Mouse (Mus musculus) retina, embryonic 14.5 days (tissue): ENCODE data around the gene Kank3.

Experiments
- DNase-seq: peaks from one replicate; pipeline ENCODE4 v3.0.0-alpha.2; 2015; ENCODE audit warnings: low spot score

Gene Kank3

GRCm38 (mm10) chr17:33810334-33811141 lies at the start of gene Kank3:
Gene Kank3 (plus strand): TSS chr17:33810519.
- peak; percentile 96 for DNase-seq

- no peak for DNase-seq
These were observed 43.9 kb upstream of the Kank3 start for GRCm38 (mm10) chr17:33766389-33766788.

GRCm38 (mm10) chr17:33771617-33772016 lies 38.7 kb upstream of the Kank3 start:
- DNase-seq = no peak

GRCm38 (mm10) chr17:33773426-33773825 lies 36.9 kb upstream of the Kank3 start:
- DNase-seq = no peak

GRCm38 (mm10) chr17:33773871-33774572 lies 36.3 kb upstream of the Kank3 start:
- DNase-seq = no peak

GRCm38 (mm10) chr17:33774573-33775155 lies 35.7 kb upstream of the Kank3 start:
- DNase-seq = no peak

- DNase-seq = no peak
These were observed 35.0 kb upstream of the Kank3 start for GRCm38 (mm10) chr17:33775287-33775686.

GRCm38 (mm10) chr17:33779271-33779966 lies 30.9 kb upstream of the Kank3 start:
- DNase-seq = no peak

- DNase-seq = no peak
These were observed 30.4 kb upstream of the Kank3 start for GRCm38 (mm10) chr17:33779967-33780295.

GRCm38 (mm10) chr17:33780431-33780830 lies 29.9 kb upstream of the Kank3 start:
- DNase-seq = no peak

- DNase-seq = peak; percentile 74
These were observed 29.0 kb upstream of the Kank3 start, which contains the start of gene Angptl4 for GRCm38 (mm10) chr17:33781124-33781977. Gene Angptl4 (minus strand): TSS chr17:33781830.

- DNase-seq = no peak
These were observed 28.3 kb upstream of the Kank3 start for GRCm38 (mm10) chr17:33782067-33782466.

GRCm38 (mm10) chr17:33783408-33783807 lies 26.9 kb upstream of the Kank3 start:
- DNase-seq = no peak

GRCm38 (mm10) chr17:33784939-33785338 lies 25.4 kb upstream of the Kank3 start:
- no peak for DNase-seq

GRCm38 (mm10) chr17:33786375-33786774 lies 23.9 kb upstream of the Kank3 start:
- no peak for DNase-seq

GRCm38 (mm10) chr17:33788732-33789131 lies 21.6 kb upstream of the Kank3 start:
- no peak for DNase-seq

GRCm38 (mm10) chr17:33798306-33798705 lies 12.0 kb upstream of the Kank3 start:
- no peak for DNase-seq

- no peak for DNase-seq
These were observed 11.0 kb upstream of the Kank3 start for GRCm38 (mm10) chr17:33799277-33799676.

GRCm38 (mm10) chr17:33802221-33802620 lies 8.1 kb upstream of the Kank3 start:
- peak; percentile 44 for DNase-seq

- no peak for DNase-seq
These were observed 6.1 kb upstream of the Kank3 start for GRCm38 (mm10) chr17:33804205-33804604.

GRCm38 (mm10) chr17:33804745-33805144 lies 5.6 kb upstream of the Kank3 start:
- DNase-seq = no peak
